Mouse (Mus musculus) embryonic facial prominence, embryonic 14.5 days (tissue): ENCODE results near the gene Map3k20. TPM values are rescaled to one million over a fixed set of nuclear protein-coding genes. Genes with fewer than 3 reads are reported as not detected.

Experiments
- ATAC-seq: fragments of 200-750 bp; cut with Nextera tagmentation; 2 replicates; pipeline ENCODE4 v1.8.0; 2017; ENCODE audit warnings: low read depth, moderate number of reproducible peaks, moderate TSS enrichment
- DNase-seq: peaks from one replicate; pipeline ENCODE4 v3.0.0-alpha.2; 2015; ENCODE audit warnings: low spot score
- H3K27ac ChIP-seq: fragments of 300-500 bp; sonication (generic); replicated peaks from 2 replicates; pipeline ENCODE4 v1.5.1; 2014; ENCODE audit warnings: low read depth, mild to moderate bottlenecking, low read length, moderate library complexity
- H3K27me3 ChIP-seq: fragments of 300-500 bp; sonication (generic); replicated peaks from 2 replicates; pipeline ENCODE4 v1.6.1; 2014; ENCODE audit warnings: low read length; ENCODE audit not compliant: control insufficient read depth, insufficient read depth
- H3K36me3 ChIP-seq: fragments of 300-500 bp; sonication (generic); 2 replicates; pipeline ENCODE4 v1.6.1; 2014; ENCODE audit warnings: low read length, mixed read lengths; ENCODE audit not compliant: control insufficient read depth, insufficient read depth
- H3K4me1 ChIP-seq: fragments of 300-500 bp; sonication (generic); 2 replicates; pipeline ENCODE4 v1.6.1; 2014; ENCODE audit warnings: antibody characterized with exemption, low read length; ENCODE audit not compliant: control insufficient read depth, insufficient read depth
- H3K4me2 ChIP-seq: fragments of 300-500 bp; sonication (generic); 2 replicates; pipeline ENCODE4 v1.6.1; 2014; ENCODE audit warnings: low read depth, mild to moderate bottlenecking, low read length, moderate library complexity, mixed read lengths
- H3K4me3 ChIP-seq: fragments of 300-500 bp; sonication (generic); 2 replicates; pipeline ENCODE4 v1.5.1; 2014; ENCODE audit warnings: low read depth, mild to moderate bottlenecking, low read length
- H3K9ac ChIP-seq: fragments of 300-500 bp; sonication (generic); 2 replicates; pipeline ENCODE4 v1.6.1; 2014; ENCODE audit warnings: low read depth, mild to moderate bottlenecking, low read length, moderate library complexity, mixed read lengths
- H3K9me3 ChIP-seq: fragments of 300-500 bp; sonication (generic); 2 replicates; pipeline ENCODE4 v1.6.1; 2016; ENCODE audit warnings: low read length; ENCODE audit not compliant: control insufficient read depth
- WGBS: fragments of 180-500 bp; shearing (Covaris S2); extraction: QIAGEN DNeasy Blood & Tissue Kit; methylation state at CpG from one replicate; pipeline ENCODE4 v1.1.7; 2014; 5-methylcytosine and 5-hydroxymethylcytosine counted together
- polyA plus RNA-seq: library from polyadenylated mRNA; unstranded; fragments of >200 nt; fragmentation: Nextera tagmentation; extraction: Ambion mirVana; gene quantifications from 2 replicates; pipeline ENCODE4 v1.2.1, GENCODE M21; 2014

Gene Map3k20
- polyA plus RNA-seq, 1 experiment from 2014 or later, result 22.3 TPM

GRCm38 (mm10) chr2:72320661-72321060 lies 35.2 kb downstream of the Map3k20 start:
- ATAC-seq (no peak), DNase-seq (no peak)
- Histone ChIP-seq H3K9me3 (no peaks in the 10 kb centered on the region), H3K9ac (no peak overlapping the region), H3K27me3 (no peaks in the 10 kb centered on the region), H3K36me3 (no peaks in the 10 kb centered on the region), H3K4me2 (no peak overlapping the region), H3K4me3 (no peak overlapping the region), H3K4me1 (peaks cover 11% of the 10 kb centered on the region; the same call in 1 of the 2 replicates), H3K27ac (no peak overlapping the region)
- 59% methylated on average over 2 of the region's 2 CpGs for WGBS

GRCm38 (mm10) chr2:72321591-72321990 lies 36.2 kb downstream of the Map3k20 start:
- ATAC-seq (no peak), DNase-seq (no peak)
- no peaks in the 10 kb centered on the region for H3K27me3 ChIP-seq
- no peak overlapping the region for H3K9ac ChIP-seq
- no peaks in the 10 kb centered on the region for H3K9me3 ChIP-seq
- peaks cover 11% of the 10 kb centered on the region; the same call in 1 of the 2 replicates for H3K4me1 ChIP-seq
- H3K4me3 ChIP-seq, result no peak overlapping the region
- no peak overlapping the region for H3K27ac ChIP-seq
- no peak overlapping the region for H3K4me2 ChIP-seq
- H3K36me3 ChIP-seq, result no peaks in the 10 kb centered on the region
- WGBS, result 72% methylated on average over 5 of the region's 5 CpGs

GRCm38 (mm10) chr2:72322681-72323353 lies 37.4 kb downstream of the Map3k20 start:
- peaks cover 11% of the 10 kb centered on the region; the same call in 1 of the 2 replicates for H3K4me1 ChIP-seq
- ATAC-seq (no peak), DNase-seq (no peak)
- H3K4me3 ChIP-seq, result no peak overlapping the region
- no peaks in the 10 kb centered on the region for H3K9me3 ChIP-seq
- no peak overlapping the region for H3K27ac ChIP-seq
- 79% methylated on average over 11 of the region's 11 CpGs for WGBS
- H3K27me3 ChIP-seq, result no peaks in the 10 kb centered on the region
- H3K36me3 ChIP-seq, result no peaks in the 10 kb centered on the region
- H3K9ac ChIP-seq, result no peak overlapping the region
- no peak overlapping the region for H3K4me2 ChIP-seq

- Histone ChIP-seq H3K9ac (no peak overlapping the region), H3K36me3 (no peaks in the 10 kb centered on the region), H3K27ac (no peak overlapping the region), H3K9me3 (no peaks in the 10 kb centered on the region), H3K4me3 (no peak overlapping the region), H3K27me3 (no peaks in the 10 kb centered on the region), H3K4me1 (peaks cover 7% of the 10 kb centered on the region; the same call in 1 of the 2 replicates), H3K4me2 (no peak overlapping the region)
- peak; percentile 46 for DNase-seq
- 67% methylated on average over 12 of the region's 12 CpGs for WGBS
- ATAC-seq, result no peak
These were observed 39.0 kb downstream of the Map3k20 start for GRCm38 (mm10) chr2:72324436-72324835.

GRCm38 (mm10) chr2:72326491-72326890 lies 41.1 kb downstream of the Map3k20 start:
- WGBS, result 56% methylated on average over 6 of the region's 6 CpGs
- no peak for DNase-seq
- H3K36me3 ChIP-seq, result no peaks in the 10 kb centered on the region

DNA sequence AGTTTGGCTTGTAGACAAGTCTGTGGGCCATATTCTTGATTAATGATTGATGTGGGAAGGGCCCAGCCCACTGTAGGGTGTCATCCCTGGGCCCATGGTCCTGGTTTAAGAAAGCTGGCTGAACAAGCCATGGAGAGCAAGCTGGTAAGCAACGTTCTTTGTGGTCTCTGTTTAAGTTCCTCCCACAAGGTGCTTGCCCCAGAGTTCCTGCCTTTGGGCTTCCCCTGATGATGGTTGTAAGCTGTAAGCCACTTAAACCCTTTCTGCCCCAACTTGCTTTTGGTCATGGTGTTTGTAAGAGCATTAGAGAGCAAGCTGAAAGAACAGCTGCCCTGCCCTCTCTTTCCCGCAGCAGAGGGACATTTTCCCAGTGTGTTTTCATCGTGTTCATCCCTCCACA lies 43.0 kb downstream of the Map3k20 start:
- ATAC-seq (no peak), DNase-seq (no peak)
- H3K4me1 ChIP-seq, result no peaks in the 10 kb centered on the region
- H3K36me3 ChIP-seq, result no peaks in the 10 kb centered on the region
- H3K9me3 ChIP-seq, result no peaks in the 10 kb centered on the region
- WGBS, result 66% methylated on average over 3 of the region's 3 CpGs
- no peak overlapping the region for H3K4me3 ChIP-seq
- no peak overlapping the region for H3K27ac ChIP-seq
- no peak overlapping the region for H3K4me2 ChIP-seq
- no peak overlapping the region for H3K9ac ChIP-seq
- H3K27me3 ChIP-seq, result no peaks in the 10 kb centered on the region

More at GRCm38 (mm10) chr2:72326491-72326890, 41.1 kb downstream of the Map3k20 start:
- no peaks in the 10 kb centered on the region for H3K9me3 ChIP-seq
- no peak overlapping the region for H3K9ac ChIP-seq
- ATAC-seq, result no peak
- peaks cover 7% of the 10 kb centered on the region; the same call in 1 of the 2 replicates for H3K4me1 ChIP-seq
- no peak overlapping the region for H3K27ac ChIP-seq
- H3K27me3 ChIP-seq, result no peaks in the 10 kb centered on the region
- H3K4me2 ChIP-seq, result no peak overlapping the region
- H3K4me3 ChIP-seq, result no peak overlapping the region

DNA sequence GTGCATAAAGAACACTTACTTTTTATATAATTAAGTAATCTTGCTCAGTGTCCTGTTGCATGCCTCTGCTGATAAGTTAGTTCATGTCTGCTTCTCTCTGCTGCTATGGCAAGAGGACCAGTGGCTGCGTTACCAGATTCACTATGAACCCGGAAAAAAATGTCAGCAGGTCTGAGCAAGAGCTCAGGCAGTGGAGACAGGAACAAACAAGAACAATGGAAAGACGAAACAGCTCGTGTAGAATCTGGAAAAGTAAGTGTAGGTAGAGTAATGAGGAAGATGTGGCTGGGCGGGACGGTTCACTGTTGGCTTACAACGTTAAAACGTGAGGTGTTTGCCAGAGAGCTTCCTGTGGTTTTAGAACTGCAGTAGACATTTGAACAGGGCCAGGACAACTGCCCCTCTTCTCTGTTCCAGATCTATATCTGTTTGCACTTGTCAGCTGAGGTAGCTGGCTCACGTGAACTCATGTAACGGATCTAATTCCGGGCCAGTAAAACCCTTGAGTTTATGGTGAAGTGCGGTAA lies 45.6 kb downstream of the Map3k20 start:
- 77% methylated on average over 12 of the region's 12 CpGs for WGBS
- Histone ChIP-seq H3K27ac (no peak overlapping the region), H3K36me3 (no peaks in the 10 kb centered on the region), H3K4me3 (no peak overlapping the region), H3K9me3 (no peaks in the 10 kb centered on the region), H3K4me1 (no peaks in the 10 kb centered on the region), H3K9ac (no peak overlapping the region), H3K27me3 (no peaks in the 10 kb centered on the region), H3K4me2 (no peak overlapping the region)
- DNase-seq (no peak), ATAC-seq (no peak)

GRCm38 (mm10) chr2:72332067-72332466 lies 46.6 kb downstream of the Map3k20 start:
- no peak overlapping the region for H3K9ac ChIP-seq
- H3K27me3 ChIP-seq, result no peaks in the 10 kb centered on the region
- H3K27ac ChIP-seq, result no peak overlapping the region
- H3K36me3 ChIP-seq, result no peaks in the 10 kb centered on the region
- H3K4me2 ChIP-seq, result no peak overlapping the region
- ATAC-seq, result no peak
- no peaks in the 10 kb centered on the region for H3K9me3 ChIP-seq
- H3K4me1 ChIP-seq, result no peaks in the 10 kb centered on the region
- DNase-seq, result no peak
- H3K4me3 ChIP-seq, result no peak overlapping the region
- WGBS, result 67% methylated on average over 4 of the region's 4 CpGs

- DNase-seq (no peak), ATAC-seq (no peak)
- no peak overlapping the region for H3K9ac ChIP-seq
- no peaks in the 10 kb centered on the region for H3K27me3 ChIP-seq
- 0 out of 2 replicates have a peak, but pooled peaks cover 2% of the 10 kb centered on the region for H3K36me3 ChIP-seq
- H3K27ac ChIP-seq, result no peak overlapping the region
- WGBS, result 72% methylated on average over 3 of the region's 3 CpGs
- no peak overlapping the region for H3K4me2 ChIP-seq
- no peak overlapping the region for H3K4me3 ChIP-seq
- H3K4me1 ChIP-seq, result no peaks in the 10 kb centered on the region
- H3K9me3 ChIP-seq, result 0 out of 2 replicates have a peak, but pooled peaks cover 5% of the 10 kb centered on the region
These were observed 47.8 kb downstream of the Map3k20 start for GRCm38 (mm10) chr2:72333210-72333609.
